Mouse (Mus musculus): ENCODE results near the gene Nceh1. TPM values are rescaled to one million over a fixed set of nuclear protein-coding genes. Genes with fewer than 3 reads are reported as not detected.

Gene Nceh1
- total RNA-seq, 2 experiments from 2014 or later, result 105 to 113 TPM

- no peak for DNase-seq
Measured at GRCm38 (mm10) chr3:27330706-27331105, 147.9 kb downstream of the Nceh1 start.

Other genes with a start within 250 kb of the Nceh1 start
- 1 to 10 TPM in 1 of 2 experiments, under 1 TPM in 1; 0.85 to 1.5 TPM for gene Ect2, start 29.1 kb upstream of the Nceh1 start, total RNA-seq (2021)
- 1 to 10 TPM; 1.0 to 1.4 TPM for gene Tnfsf10, start 134.1 kb downstream of the Nceh1 start, total RNA-seq (2021)
- 1 to 10 TPM; 1.1 to 1.3 TPM for gene Ghsr, start 188.4 kb downstream of the Nceh1 start, total RNA-seq (2021)